Mouse (Mus musculus) heart, postnatal 0 days (tissue): Measurements from ENCODE around the gene Tbx6. TPM values are rescaled to one million over a fixed set of nuclear protein-coding genes. Genes with fewer than 3 reads are reported as not detected.
A peak's percentile ranks its signal among the peaks of the same experiment; 100 is the strongest.

Experiments
- ATAC-seq: fragments of 200-750 bp; cut with Nextera tagmentation; 2 replicates; pipeline ENCODE4 v1.8.0; 2017; ENCODE audit warnings: low read depth, moderate number of reproducible peaks, moderate library complexity; ENCODE audit not compliant: insufficient read depth
- DNase-seq: peaks from one replicate; pipeline ENCODE4 v3.0.0-alpha.2; 2016; ENCODE audit warnings: low spot score
- H3K27ac ChIP-seq: fragments of 300-500 bp; sonication (generic); 2 replicates; pipeline ENCODE4 v1.5.1; 2014; ENCODE audit warnings: low read depth, mild to moderate bottlenecking
- H3K27me3 ChIP-seq: fragments of 300-500 bp; sonication (generic); 2 replicates; pipeline ENCODE4 v1.6.1; 2014; ENCODE audit warnings: low read length, mixed read lengths; ENCODE audit not compliant: control insufficient read depth, insufficient read depth
- H3K36me3 ChIP-seq: fragments of 300-500 bp; sonication (generic); replicated peaks from 2 replicates; pipeline ENCODE4 v1.6.1; 2014; ENCODE audit warnings: low read length, mixed read lengths; ENCODE audit not compliant: control insufficient read depth, insufficient read depth
- H3K4me1 ChIP-seq: fragments of 300-500 bp; sonication (generic); 2 replicates; pipeline ENCODE4 v1.6.1; 2014; ENCODE audit warnings: antibody characterized with exemption; ENCODE audit not compliant: control insufficient read depth, insufficient read depth
- H3K4me2 ChIP-seq: fragments of 300-500 bp; sonication (generic); 2 replicates; pipeline ENCODE4 v1.6.1; 2014; ENCODE audit warnings: low read depth, mild to moderate bottlenecking, low read length, moderate library complexity
- H3K4me3 ChIP-seq: fragments of 300-500 bp; sonication (generic); 2 replicates; pipeline ENCODE4 v1.5.1; 2014; ENCODE audit warnings: low read depth, low read length
- H3K9ac ChIP-seq: fragments of 300-500 bp; sonication (generic); replicated peaks from 2 replicates; pipeline ENCODE4 v1.6.1; 2014; ENCODE audit warnings: low read depth, low read length, mixed read lengths
- H3K9me3 ChIP-seq: fragments of 300-500 bp; sonication (generic); replicated peaks from 2 replicates; pipeline ENCODE4 v1.6.1; 2016; ENCODE audit warnings: low read length; ENCODE audit not compliant: control insufficient read depth
- CTCF ChIP-seq: IDR thresholded peaks from 2 replicates; pipeline ENCODE4 v1.5.1; 2016; ENCODE audit warnings: antibody characterized with exemption, control low read depth, low read depth
- EP300 ChIP-seq: IDR thresholded peaks from 2 replicates; pipeline ENCODE4 v1.6.1; 2016; ENCODE audit warnings: antibody characterized with exemption, low read depth
- WGBS: fragments of 180-500 bp; shearing (Covaris S2); extraction: QIAGEN DNeasy Blood & Tissue Kit; methylation state at CpG from one replicate; pipeline ENCODE4 v1.1.7; 2014; 5-methylcytosine and 5-hydroxymethylcytosine counted together
- polyA plus RNA-seq: library from polyadenylated mRNA; unstranded; fragments of >200 nt; fragmentation: Nextera tagmentation; extraction: Ambion mirVana; gene quantifications from 2 replicates; pipeline ENCODE4 v1.2.1, GENCODE M21; 2015
- total RNA-seq: library from RNA; depleted of rRNA; stranded (reverse); fragments of >200 nt; gene quantifications from 2 replicates; pipeline ENCODE4 v1.2.3, GENCODE M21; 2014; ENCODE audit warnings: low replicate concordance

Gene Tbx6
- total and polyA plus RNA-seq, 2 experiments from 2014 or later, result 0.23 TPM; not detected in 1

DNA sequence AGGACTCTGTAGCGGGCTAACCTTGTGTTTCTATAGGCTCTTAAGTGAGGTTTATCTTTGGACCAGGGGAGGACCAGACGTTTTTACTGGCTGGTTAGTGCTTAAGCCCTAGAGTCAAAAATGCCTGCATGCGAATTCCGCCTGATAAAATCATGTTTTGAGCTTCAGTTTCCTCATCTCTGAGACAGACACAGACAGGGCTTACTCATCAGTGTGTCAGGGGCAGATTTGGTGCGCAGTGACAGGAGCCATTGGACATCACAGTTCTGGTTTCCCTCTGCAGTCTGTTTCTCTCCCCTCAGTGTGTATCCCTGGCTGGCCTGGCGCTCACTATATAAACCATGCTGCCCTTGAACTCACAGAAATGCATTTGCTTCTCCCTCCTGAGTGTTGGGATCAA lies 21.9 kb downstream of the Tbx6 start:
- 82% methylated on average over 6 of the region's 6 CpGs for WGBS
- TF ChIP-seq EP300 (no peak), CTCF (no peak)
- Histone ChIP-seq H3K4me1 (peaks cover 10% of the 10 kb centered on the region; the same call in 1 of the 2 replicates), H3K4me2 (no peak overlapping the region), H3K4me3 (no peak overlapping the region), H3K36me3 (peaks cover 11% of the 10 kb centered on the region; the same call in 1 of the 2 replicates), H3K27ac (no peak overlapping the region), H3K9ac (no peak overlapping the region), H3K9me3 (no peaks in the 10 kb centered on the region), H3K27me3 (no peaks in the 10 kb centered on the region)
- no peak for ATAC-seq
- DNase-seq, result no peak

- ATAC-seq (no peak), DNase-seq (no peak)
- Histone ChIP-seq H3K9ac (no peak overlapping the region), H3K4me2 (no peak overlapping the region), H3K9me3 (no peaks in the 10 kb centered on the region), H3K4me3 (no peak overlapping the region), H3K27me3 (no peaks in the 10 kb centered on the region), H3K27ac (no peak overlapping the region), H3K4me1 (peaks cover 10% of the 10 kb centered on the region; the same call in 1 of the 2 replicates), H3K36me3 (peaks cover 11% of the 10 kb centered on the region; the same call in 1 of the 2 replicates)
- no peak for TF ChIP-seq CTCF
- no peak for TF ChIP-seq EP300
These were observed 22.5 kb downstream of the Tbx6 start for GRCm38 (mm10) chr7:126803751-126804150.

GRCm38 (mm10) chr7:126806956-126807355 lies 25.7 kb downstream of the Tbx6 start:
- no peaks in the 10 kb centered on the region for H3K9me3 ChIP-seq
- 56% methylated on average over 6 of the region's 6 CpGs for WGBS
- no peaks in the 10 kb centered on the region for H3K27me3 ChIP-seq
- H3K4me2 ChIP-seq, result no peak overlapping the region
- ATAC-seq, result no peak
- peaks cover 11% of the 10 kb centered on the region; the same call in 1 of the 2 replicates for H3K36me3 ChIP-seq
- H3K27ac ChIP-seq, result no peak overlapping the region
- no peaks in the 10 kb centered on the region; the same call in none of the 2 replicates for H3K4me1 ChIP-seq
- H3K9ac ChIP-seq, result no peak overlapping the region
- DNase-seq, result no peak
- TF ChIP-seq CTCF (no peak), EP300 (no peak)
- no peak overlapping the region for H3K4me3 ChIP-seq

- TF ChIP-seq EP300, result no peak
- TF ChIP-seq CTCF, result no peak
- Histone ChIP-seq H3K4me3 (no peak overlapping the region), H3K9me3 (no peaks in the 10 kb centered on the region), H3K4me1 (no peaks in the 10 kb centered on the region; the same call in none of the 2 replicates), H3K9ac (0 out of 2 replicates have a peak overlapping the region, but pooled peaks have one; percentile 9), H3K27me3 (no peaks in the 10 kb centered on the region), H3K4me2 (no peak overlapping the region), H3K27ac (no peak overlapping the region), H3K36me3 (peaks cover 11% of the 10 kb centered on the region; the same call in 1 of the 2 replicates)
- WGBS, result 40% methylated on average over 4 of the region's 4 CpGs
- DNase-seq, result no peak
- no peak for ATAC-seq
These were observed 26.1 kb downstream of the Tbx6 start for GRCm38 (mm10) chr7:126807405-126807804.

DNA sequence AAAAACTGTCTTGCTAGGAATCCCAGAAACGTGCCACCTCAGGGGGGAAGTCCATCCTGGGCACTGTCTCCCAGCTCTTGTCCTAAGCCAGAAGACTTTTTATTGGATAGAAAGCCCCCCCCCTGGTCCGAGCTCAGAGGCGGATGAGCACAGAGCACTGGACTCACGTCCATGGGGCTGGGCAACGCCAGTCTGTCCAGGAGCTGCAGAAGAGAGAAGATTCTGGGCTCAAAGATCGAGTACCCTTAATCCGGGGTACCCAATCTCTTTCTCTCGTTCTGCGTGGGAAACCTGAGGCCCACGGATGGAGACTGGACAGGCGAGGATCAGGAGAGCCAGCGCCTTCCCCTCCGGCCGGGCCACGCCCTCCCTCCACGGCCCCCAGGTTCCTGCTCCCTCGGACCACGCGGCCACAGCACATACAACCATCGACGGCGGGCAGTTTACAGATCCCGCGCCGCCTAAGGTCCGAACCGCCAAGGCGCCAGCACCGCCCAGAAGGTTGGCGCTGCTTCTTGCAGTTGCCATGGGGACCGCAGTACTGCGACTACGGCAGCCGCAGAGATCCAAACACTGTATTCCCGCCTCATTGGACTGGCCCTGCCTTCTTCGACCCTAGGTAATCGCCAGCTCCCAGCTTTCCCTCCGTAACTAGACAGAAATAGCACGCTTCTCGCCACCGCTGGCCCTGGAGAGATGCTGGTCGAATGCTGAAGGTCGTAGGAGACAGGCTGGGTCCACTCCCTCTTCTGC lies 27.6 kb downstream of the Tbx6 start:
- Histone ChIP-seq H3K4me1 (no peaks in the 10 kb centered on the region; the same call in none of the 2 replicates), H3K4me2 (peak overlapping the region; percentile 69)
- WGBS, result 1% methylated on average over 43 of the region's 43 CpGs

More for the DNA sequence above, 27.6 kb downstream of the Tbx6 start:
- DNase-seq (peak; percentile 95), ATAC-seq (peak; percentile 92)
- H3K36me3 ChIP-seq, result 0 out of 2 replicates have a peak, but pooled peaks cover 4% of the 10 kb centered on the region
- H3K27me3 ChIP-seq, result no peaks in the 10 kb centered on the region
- peak overlapping the region; percentile 53 for H3K27ac ChIP-seq
- no peaks in the 10 kb centered on the region for H3K9me3 ChIP-seq
- TF ChIP-seq EP300 (no peak), CTCF (no peak)
- peak overlapping the region; percentile 40 for H3K9ac ChIP-seq
- peak overlapping the region; percentile 56 for H3K4me3 ChIP-seq
